Mouse (Mus musculus) bone marrow, adult 2 months (tissue): ENCODE measurements around the gene 1700069L16Rik.

Experiments used
- CTCF ChIP-seq: fragments of 200-500 bp; IDR thresholded peaks from 2 replicates; pipeline ENCODE4 v1.5.1; 2011; ENCODE audit warnings: low read length, control low read depth; ENCODE audit not compliant: control insufficient read depth, insufficient read depth
- POLR2A ChIP-seq: fragments of 200-500 bp; IDR thresholded peaks from 2 replicates; pipeline ENCODE4 v1.6.1; 2011; ENCODE audit warnings: low read depth, mild to moderate bottlenecking, control low read depth, low read length, borderline replicate concordance; ENCODE audit not compliant: control insufficient read depth

- TF ChIP-seq CTCF: no peak
- no peak for TF ChIP-seq POLR2A
Observed at GRCm38 (mm10) chr5:113723567-113724237, 870 bp downstream of the 1700069L16Rik start.
